Mouse (Mus musculus): ENCODE data around the gene Ect2l. TPM values are rescaled to one million over a fixed set of nuclear protein-coding genes. Genes with fewer than 3 reads are reported as not detected.

Ect2l gene
- polyA plus RNA-seq, 1 experiment from 2014 or later: 0.63 TPM

- ATAC-seq (ENCODE audit: insufficient number of reproducible peaks, low FRiP score, low TSS enrichment, low read depth): no peak
- Histone ChIP-seq H3K27ac (no peak overlapping the region), H3K9me3 (no peaks in the 10 kb centered on the region), H3K9ac (no peak overlapping the region), H3K4me3 (no peak overlapping the region), H3K36me3 (0 out of 2 replicates have a peak, but pooled peaks cover 6% of the 10 kb centered on the region), H3K4me2 (no peak overlapping the region), H3K27me3 (no peaks in the 10 kb centered on the region), H3K4me1 (no peaks in the 10 kb centered on the region)
- WGBS: 82% methylated on average over 10 of the region's 10 CpGs
Observed at GRCm38 (mm10) chr10:18131666-18132650, 78.7 kb downstream of the Ect2l start.

DNA sequence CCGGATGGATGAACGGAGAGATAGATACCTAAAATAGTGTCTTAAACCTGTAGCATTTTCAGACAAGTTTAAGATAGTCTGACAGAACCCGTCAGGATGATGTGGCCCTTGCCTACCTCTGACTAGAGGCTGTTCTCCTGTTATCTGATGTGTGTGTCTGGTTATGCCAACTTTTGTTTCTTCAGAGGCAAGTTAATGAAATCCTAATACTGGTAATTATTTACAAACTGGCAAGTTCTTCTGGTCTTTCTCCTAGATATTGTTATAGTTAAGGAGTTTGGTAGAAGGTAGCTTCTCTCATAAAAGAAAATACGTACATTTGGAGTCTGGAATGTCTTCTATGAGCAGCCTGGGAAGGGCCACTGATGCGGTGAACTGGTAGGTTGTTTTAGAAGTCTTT, 80.4 kb downstream of the Ect2l start:
- Histone ChIP-seq H3K36me3 (peaks cover 14% of the 10 kb centered on the region; the same call in 1 of the 2 replicates), H3K4me1 (no peaks in the 10 kb centered on the region), H3K4me2 (no peak overlapping the region), H3K27ac (no peak overlapping the region), H3K27me3 (no peaks in the 10 kb centered on the region), H3K9ac (no peak overlapping the region), H3K9me3 (no peaks in the 10 kb centered on the region), H3K4me3 (no peak overlapping the region)
- no peak for ATAC-seq (ENCODE audit: insufficient number of reproducible peaks, low FRiP score, low TSS enrichment, low read depth)
- WGBS: 93% methylated on average over 5 of the region's 5 CpGs

- no peak overlapping the region for H3K4me2 ChIP-seq
- H3K9me3 ChIP-seq: no peaks in the 10 kb centered on the region
- peaks cover 62% of the 10 kb centered on the region for H3K36me3 ChIP-seq
- H3K27me3 ChIP-seq: no peaks in the 10 kb centered on the region
- ATAC-seq (ENCODE audit: insufficient number of reproducible peaks, low FRiP score, low TSS enrichment, low read depth): no peak
- no peak overlapping the region for H3K9ac ChIP-seq
- no peak overlapping the region for H3K4me3 ChIP-seq
- 89% methylated on average over 8 of the region's 8 CpGs for WGBS
- no peak overlapping the region for H3K27ac ChIP-seq
- H3K4me1 ChIP-seq: no peaks in the 10 kb centered on the region
Observed at GRCm38 (mm10) chr10:18118336-18118735, 92.4 kb downstream of the Ect2l start.

DNA sequence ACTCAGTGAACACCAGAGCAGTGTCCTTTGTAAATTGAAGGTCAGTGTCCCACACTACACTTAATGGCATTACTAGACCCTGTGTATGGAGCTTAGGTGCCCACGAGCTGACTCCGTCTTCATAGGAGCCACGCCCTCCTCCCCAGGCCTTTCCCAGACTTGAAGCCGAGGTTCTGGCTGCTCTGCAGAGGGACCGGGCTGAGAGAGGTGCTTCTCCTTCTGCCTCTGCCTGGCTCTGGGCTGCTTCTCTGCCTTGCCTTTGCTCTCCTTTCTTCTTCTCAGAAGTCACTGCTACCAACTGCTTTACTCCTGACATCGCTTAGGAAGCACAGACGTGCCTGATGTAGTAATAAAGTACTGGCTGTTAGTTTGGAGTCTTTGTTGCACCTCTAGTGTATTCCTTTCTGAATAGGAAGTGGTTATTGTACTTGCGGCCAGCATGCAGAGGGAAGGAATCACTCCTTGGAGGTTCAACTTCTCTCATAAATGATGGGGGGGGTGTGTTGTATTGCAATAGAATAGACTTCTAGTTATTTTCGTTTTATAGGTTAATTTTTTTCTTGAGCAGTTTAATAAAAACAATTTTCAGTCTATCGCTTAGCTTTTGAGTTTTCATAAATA, 97.1 kb downstream of the Ect2l start:
- WGBS: 74% methylated on average over 10 of the region's 10 CpGs
- Histone ChIP-seq H3K4me3 (no peak overlapping the region), H3K4me1 (no peaks in the 10 kb centered on the region), H3K27ac (no peak overlapping the region), H3K9me3 (no peaks in the 10 kb centered on the region), H3K4me2 (no peak overlapping the region), H3K27me3 (no peaks in the 10 kb centered on the region), H3K9ac (no peak overlapping the region), H3K36me3 (peaks cover 19% of the 10 kb centered on the region)
- no peak for ATAC-seq (ENCODE audit: insufficient number of reproducible peaks, low FRiP score, low TSS enrichment, low read depth)

DNA sequence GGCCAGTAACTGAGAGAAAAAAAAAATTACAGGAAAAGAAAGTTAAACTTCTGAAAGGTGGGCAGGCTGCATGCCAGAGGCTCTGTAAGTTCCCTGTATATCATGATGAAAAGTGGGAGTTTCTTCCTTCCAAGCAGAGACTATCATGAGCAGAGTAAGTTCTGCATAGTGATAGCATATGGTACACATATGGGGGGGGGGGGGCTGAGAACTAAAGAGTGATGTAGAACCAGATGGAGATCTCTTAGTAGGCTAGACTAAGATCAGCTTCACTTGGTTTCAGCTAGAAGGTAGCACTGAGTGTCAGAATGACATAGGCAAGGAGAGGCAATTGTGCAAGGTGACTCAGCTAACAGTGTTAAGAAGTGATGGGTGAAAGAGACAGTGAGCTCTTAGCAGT, 99.8 kb downstream of the Ect2l start:
- Histone ChIP-seq H3K36me3 (peaks cover 9% of the 10 kb centered on the region), H3K9ac (no peak overlapping the region), H3K4me1 (no peaks in the 10 kb centered on the region), H3K4me2 (no peak overlapping the region), H3K9me3 (no peaks in the 10 kb centered on the region), H3K27ac (no peak overlapping the region), H3K4me3 (no peak overlapping the region), H3K27me3 (no peaks in the 10 kb centered on the region)
- no peak for ATAC-seq (ENCODE audit: insufficient number of reproducible peaks, low FRiP score, low TSS enrichment, low read depth)

DNA sequence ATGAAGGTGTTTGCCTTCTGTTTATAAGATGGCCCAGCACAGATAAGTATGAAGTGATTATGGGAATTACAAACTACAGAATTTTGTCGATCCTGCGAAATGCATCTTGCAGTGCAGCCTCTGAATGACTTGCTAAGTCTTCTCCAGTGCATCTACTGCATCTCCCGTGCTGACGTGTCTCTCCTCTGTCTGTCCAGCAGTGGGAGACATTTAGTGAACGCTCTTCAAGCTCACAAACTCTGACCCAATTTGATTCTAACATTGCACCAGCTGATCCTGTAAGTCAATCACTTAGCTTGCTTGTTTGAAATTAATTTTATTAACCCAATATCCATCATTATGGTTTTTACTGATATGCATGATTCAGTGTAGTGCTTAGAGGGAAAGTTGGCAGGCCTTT, 103.2 kb downstream of the Ect2l start:
- Histone ChIP-seq H3K4me1 (no peaks in the 10 kb centered on the region), H3K27ac (no peak overlapping the region), H3K9me3 (no peaks in the 10 kb centered on the region), H3K27me3 (no peaks in the 10 kb centered on the region), H3K9ac (no peak overlapping the region), H3K4me2 (no peak overlapping the region), H3K36me3 (peaks cover 17% of the 10 kb centered on the region; the same call in 1 of the 2 replicates), H3K4me3 (no peak overlapping the region)
- no peak for ATAC-seq (ENCODE audit: insufficient number of reproducible peaks, low FRiP score, low TSS enrichment, low read depth)
- WGBS: 76% methylated on average over 5 of the region's 5 CpGs

DNA sequence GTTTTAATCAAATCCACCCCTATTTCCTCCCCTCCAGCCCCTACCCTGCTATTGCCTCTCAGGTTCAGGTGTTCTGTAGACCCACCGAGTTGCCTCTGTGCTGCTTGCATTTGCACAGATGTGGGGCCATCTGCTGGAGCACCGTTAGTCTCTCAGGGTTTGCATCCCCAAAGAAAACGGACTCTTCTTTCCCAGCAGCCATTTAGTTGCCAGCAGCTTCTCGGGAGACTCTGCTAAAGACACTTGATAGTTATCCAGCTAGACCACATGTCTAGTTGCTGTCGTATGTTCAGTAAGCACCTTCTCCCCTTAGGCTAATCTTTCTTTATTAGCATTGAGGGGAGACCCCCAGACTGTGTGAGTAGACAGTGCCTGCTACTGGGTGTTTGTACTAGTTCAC, 108.5 kb downstream of the Ect2l start:
- H3K4me3 ChIP-seq: no peak overlapping the region
- H3K27me3 ChIP-seq: no peaks in the 10 kb centered on the region
- no peaks in the 10 kb centered on the region for H3K9me3 ChIP-seq
- H3K27ac ChIP-seq: no peak overlapping the region
- H3K4me1 ChIP-seq: no peaks in the 10 kb centered on the region
- no peak for ATAC-seq (ENCODE audit: insufficient number of reproducible peaks, low FRiP score, low TSS enrichment, low read depth)
- H3K36me3 ChIP-seq: peaks cover 28% of the 10 kb centered on the region
- no peak overlapping the region for H3K9ac ChIP-seq
- 52% methylated on average over 5 of the region's 5 CpGs for WGBS
- no peak overlapping the region for H3K4me2 ChIP-seq

- H3K4me2 ChIP-seq: no peak overlapping the region
- H3K4me3 ChIP-seq: no peak overlapping the region
- H3K36me3 ChIP-seq: peaks cover 42% of the 10 kb centered on the region
- no peaks in the 10 kb centered on the region for H3K9me3 ChIP-seq
- H3K27ac ChIP-seq: no peak overlapping the region
- no peaks in the 10 kb centered on the region for H3K27me3 ChIP-seq
- no peaks in the 10 kb centered on the region for H3K4me1 ChIP-seq
- ATAC-seq (ENCODE audit: insufficient number of reproducible peaks, low FRiP score, low TSS enrichment, low read depth): no peak
- H3K9ac ChIP-seq: no peak overlapping the region
Observed at GRCm38 (mm10) chr10:18090691-18091090, 120.0 kb downstream of the Ect2l start.

DNA sequence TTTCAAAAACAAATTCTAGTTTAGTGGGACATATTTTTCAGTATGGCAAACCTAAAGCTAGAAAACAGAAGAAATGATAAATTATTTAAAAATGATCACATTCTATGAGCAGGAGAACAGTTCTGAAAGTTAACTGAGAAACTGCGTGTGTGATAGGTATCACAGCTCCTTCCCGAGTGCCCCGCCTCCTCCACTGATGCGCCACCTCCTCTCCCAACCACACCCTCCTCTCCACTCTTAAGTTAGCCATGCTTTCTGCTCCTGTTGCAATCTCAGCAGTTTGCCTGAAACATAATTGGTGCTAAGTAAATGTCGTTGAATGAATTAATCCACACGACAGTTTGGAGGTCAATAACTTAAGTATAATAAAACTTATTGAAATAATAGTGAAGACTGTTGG, 127.9 kb downstream of the Ect2l start:
- Histone ChIP-seq H3K4me3 (no peak overlapping the region), H3K27me3 (no peaks in the 10 kb centered on the region), H3K9me3 (no peaks in the 10 kb centered on the region), H3K36me3 (0 out of 2 replicates have a peak, but pooled peaks cover 3% of the 10 kb centered on the region), H3K4me2 (no peak overlapping the region), H3K9ac (no peak overlapping the region), H3K27ac (no peak overlapping the region), H3K4me1 (no peaks in the 10 kb centered on the region)
- 86% methylated on average over 6 of the region's 6 CpGs for WGBS
- ATAC-seq (ENCODE audit: insufficient number of reproducible peaks, low FRiP score, low TSS enrichment, low read depth): no peak

GRCm38 (mm10) chr10:18081536-18081935, 129.2 kb downstream of the Ect2l start:
- H3K27ac ChIP-seq: no peak overlapping the region
- 68% methylated on average over 1 of the region's 1 CpGs for WGBS
- no peak overlapping the region for H3K4me3 ChIP-seq
- H3K4me1 ChIP-seq: no peaks in the 10 kb centered on the region
- H3K36me3 ChIP-seq: peaks cover 9% of the 10 kb centered on the region; the same call in 1 of the 2 replicates
- H3K9me3 ChIP-seq: no peaks in the 10 kb centered on the region
- H3K4me2 ChIP-seq: no peak overlapping the region
- no peaks in the 10 kb centered on the region for H3K27me3 ChIP-seq
- no peak for ATAC-seq (ENCODE audit: insufficient number of reproducible peaks, low FRiP score, low TSS enrichment, low read depth)
- no peak overlapping the region for H3K9ac ChIP-seq

Data from limb, embryonic 15.5 days (tissue).